Mouse (Mus musculus): ENCODE data around the gene Olfr282. TPM values are rescaled to one million over a fixed set of nuclear protein-coding genes. Genes with fewer than 3 reads are reported as not detected.

Gene Olfr282
- polyA plus RNA-seq, 1 experiment from 2014 or later = not detected

DNA sequence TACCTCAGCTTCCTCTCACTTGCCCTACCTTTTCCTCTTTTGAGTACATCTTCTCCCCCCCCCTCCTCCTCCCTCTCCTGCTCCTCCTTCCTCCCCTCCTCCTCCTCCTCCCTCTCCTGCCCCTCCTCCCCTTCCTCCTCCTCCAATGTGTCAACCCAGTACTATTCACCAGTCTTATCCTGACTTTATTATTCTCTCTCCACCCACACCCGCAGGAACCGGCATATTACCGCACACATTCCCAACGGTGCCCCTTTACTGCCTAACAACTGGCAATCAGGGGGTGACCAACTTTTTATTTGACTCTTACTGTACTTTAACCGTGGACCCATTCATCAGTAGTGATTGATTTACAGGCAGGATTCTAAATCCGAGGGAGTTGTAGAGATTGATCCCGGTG lies 5.8 kb upstream of the Olfr282 start:
- no peaks in the 10 kb centered on the region for H3K27me3 ChIP-seq (ENCODE audit: control insufficient read depth, insufficient read depth, low read length)
- H3K36me3 ChIP-seq (ENCODE audit: control insufficient read depth, insufficient read depth, low read length) = no peaks in the 10 kb centered on the region
- no peak overlapping the region for H3K9ac ChIP-seq (replicated peaks; ENCODE audit: low read depth, low read length)
- H3K4me1 ChIP-seq (ENCODE audit: control insufficient read depth, insufficient read depth, low read length) = no peaks in the 10 kb centered on the region
- no peaks in the 10 kb centered on the region for H3K9me3 ChIP-seq (ENCODE audit: control insufficient read depth, low read depth, low read length)
- WGBS = 81% methylated on average over 7 of the region's 7 CpGs
- H3K4me2 ChIP-seq (replicated peaks; ENCODE audit: low read depth, low read length) = no peak overlapping the region
- ATAC-seq (ENCODE audit: insufficient number of reproducible peaks, insufficient read depth, low FRiP score, low read depth) = no peak
- H3K27ac ChIP-seq (ENCODE audit: low read length) = no peak overlapping the region
- H3K4me3 ChIP-seq (ENCODE audit: low read depth, low read length) = no peak overlapping the region

- Histone ChIP-seq H3K9me3 (ENCODE audit: control insufficient read depth, low read depth, low read length) (no peaks in the 10 kb centered on the region), H3K9ac (replicated peaks; ENCODE audit: low read depth, low read length) (no peak overlapping the region), H3K4me1 (ENCODE audit: control insufficient read depth, insufficient read depth, low read length) (no peaks in the 10 kb centered on the region), H3K27ac (ENCODE audit: low read length) (no peak overlapping the region), H3K4me2 (replicated peaks; ENCODE audit: low read depth, low read length) (no peak overlapping the region), H3K27me3 (ENCODE audit: control insufficient read depth, insufficient read depth, low read length) (no peaks in the 10 kb centered on the region), H3K4me3 (ENCODE audit: low read depth, low read length) (no peak overlapping the region), H3K36me3 (ENCODE audit: control insufficient read depth, insufficient read depth, low read length) (no peaks in the 10 kb centered on the region)
- no peak for ATAC-seq (ENCODE audit: insufficient number of reproducible peaks, insufficient read depth, low FRiP score, low read depth)
- 77% methylated on average over 3 of the region's 3 CpGs for WGBS
Measured at GRCm38 (mm10) chr15:98444561-98444960, 13.5 kb downstream of the Olfr282 start.

- no peak overlapping the region for H3K4me2 ChIP-seq (replicated peaks; ENCODE audit: low read depth, low read length)
- H3K27ac ChIP-seq (ENCODE audit: low read length) = no peak overlapping the region
- H3K4me1 ChIP-seq (ENCODE audit: control insufficient read depth, insufficient read depth, low read length) = no peaks in the 10 kb centered on the region
- no peaks in the 10 kb centered on the region for H3K27me3 ChIP-seq (ENCODE audit: control insufficient read depth, insufficient read depth, low read length)
- WGBS = 54% methylated on average over 4 of the region's 4 CpGs
- ATAC-seq (ENCODE audit: insufficient number of reproducible peaks, insufficient read depth, low FRiP score, low read depth) = no peak
- no peaks in the 10 kb centered on the region for H3K36me3 ChIP-seq (ENCODE audit: control insufficient read depth, insufficient read depth, low read length)
- no peak overlapping the region for H3K9ac ChIP-seq (replicated peaks; ENCODE audit: low read depth, low read length)
- no peak overlapping the region for H3K4me3 ChIP-seq (ENCODE audit: low read depth, low read length)
- no peaks in the 10 kb centered on the region for H3K9me3 ChIP-seq (ENCODE audit: control insufficient read depth, low read depth, low read length)
Measured at GRCm38 (mm10) chr15:98448521-98448920, 17.5 kb downstream of the Olfr282 start.

GRCm38 (mm10) chr15:98452288-98452687 lies 21.3 kb downstream of the Olfr282 start, which contains the start of gene Olfr281:
Olfr281 (plus strand) TSS chr15:98452588.
- H3K4me1 ChIP-seq (ENCODE audit: control insufficient read depth, insufficient read depth, low read length) = no peaks in the 10 kb centered on the region
- H3K27me3 ChIP-seq (ENCODE audit: control insufficient read depth, insufficient read depth, low read length) = no peaks in the 10 kb centered on the region
- no peaks in the 10 kb centered on the region for H3K36me3 ChIP-seq (ENCODE audit: control insufficient read depth, insufficient read depth, low read length)
- 87% methylated on average over 7 of the region's 7 CpGs for WGBS
- no peak for ATAC-seq (ENCODE audit: insufficient number of reproducible peaks, insufficient read depth, low FRiP score, low read depth)
- H3K4me3 ChIP-seq (ENCODE audit: low read depth, low read length) = no peak within 1 kb of the TSS
- no peak within 1 kb of the TSS for H3K4me2 ChIP-seq (replicated peaks; ENCODE audit: low read depth, low read length)
- H3K9ac ChIP-seq (replicated peaks; ENCODE audit: low read depth, low read length) = no peak within 1 kb of the TSS
- H3K27ac ChIP-seq (ENCODE audit: low read length) = no peak within 1 kb of the TSS
- no peaks in the 10 kb centered on the region for H3K9me3 ChIP-seq (ENCODE audit: control insufficient read depth, low read depth, low read length)

GRCm38 (mm10) chr15:98469596-98469995 lies 38.6 kb downstream of the Olfr282 start, which contains the start of gene OR5BS1P:
OR5BS1P (plus strand) TSS chr15:98469896.
- WGBS = 91% methylated on average over 4 of the region's 4 CpGs
- H3K4me2 ChIP-seq (replicated peaks; ENCODE audit: low read depth, low read length) = no peak within 1 kb of the TSS
- ATAC-seq (ENCODE audit: insufficient number of reproducible peaks, insufficient read depth, low FRiP score, low read depth) = no peak
- H3K9me3 ChIP-seq (ENCODE audit: control insufficient read depth, low read depth, low read length) = no peaks in the 10 kb centered on the region
- no peak within 1 kb of the TSS for H3K4me3 ChIP-seq (ENCODE audit: low read depth, low read length)
- no peaks in the 10 kb centered on the region for H3K27me3 ChIP-seq (ENCODE audit: control insufficient read depth, insufficient read depth, low read length)
- no peaks in the 10 kb centered on the region for H3K36me3 ChIP-seq (ENCODE audit: control insufficient read depth, insufficient read depth, low read length)
- H3K9ac ChIP-seq (replicated peaks; ENCODE audit: low read depth, low read length) = no peak within 1 kb of the TSS
- no peak within 1 kb of the TSS for H3K27ac ChIP-seq (ENCODE audit: low read length)
- H3K4me1 ChIP-seq (ENCODE audit: control insufficient read depth, insufficient read depth, low read length) = no peaks in the 10 kb centered on the region

DNA sequence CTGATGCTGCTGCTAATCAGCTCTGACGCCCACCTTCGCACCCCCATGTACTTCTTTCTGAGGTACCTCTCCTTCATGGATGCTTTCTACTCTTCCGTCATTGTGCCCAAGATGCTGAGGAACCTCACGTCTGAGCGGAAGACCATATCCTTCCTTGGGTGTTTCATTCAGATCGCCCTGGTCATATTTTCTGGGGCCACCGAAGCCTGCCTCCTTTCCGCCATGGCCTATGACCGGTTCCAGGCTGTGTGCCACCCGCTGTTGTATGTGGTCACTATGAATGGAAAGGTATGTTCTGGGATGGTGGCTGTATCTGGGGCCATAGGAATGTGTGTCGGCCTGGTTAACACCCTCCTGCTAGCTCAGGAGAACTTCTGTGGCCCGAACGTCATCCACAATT lies 40.5 kb downstream of the Olfr282 start:
- H3K4me1 ChIP-seq (ENCODE audit: control insufficient read depth, insufficient read depth, low read length) = no peaks in the 10 kb centered on the region
- no peak overlapping the region for H3K4me2 ChIP-seq (replicated peaks; ENCODE audit: low read depth, low read length)
- H3K27me3 ChIP-seq (ENCODE audit: control insufficient read depth, insufficient read depth, low read length) = no peaks in the 10 kb centered on the region
- H3K36me3 ChIP-seq (ENCODE audit: control insufficient read depth, insufficient read depth, low read length) = no peaks in the 10 kb centered on the region
- no peak overlapping the region for H3K9ac ChIP-seq (replicated peaks; ENCODE audit: low read depth, low read length)
- no peaks in the 10 kb centered on the region for H3K9me3 ChIP-seq (ENCODE audit: control insufficient read depth, low read depth, low read length)
- no peak for ATAC-seq (ENCODE audit: insufficient number of reproducible peaks, insufficient read depth, low FRiP score, low read depth)
- WGBS = 89% methylated on average over 13 of the region's 13 CpGs
- no peak overlapping the region for H3K27ac ChIP-seq (ENCODE audit: low read length)
- H3K4me3 ChIP-seq (ENCODE audit: low read depth, low read length) = no peak overlapping the region

GRCm38 (mm10) chr15:98474958-98475357 lies 43.9 kb downstream of the Olfr282 start:
- H3K4me1 ChIP-seq (ENCODE audit: control insufficient read depth, insufficient read depth, low read length) = no peaks in the 10 kb centered on the region
- 80% methylated on average over 10 of the region's 10 CpGs for WGBS

DNA sequence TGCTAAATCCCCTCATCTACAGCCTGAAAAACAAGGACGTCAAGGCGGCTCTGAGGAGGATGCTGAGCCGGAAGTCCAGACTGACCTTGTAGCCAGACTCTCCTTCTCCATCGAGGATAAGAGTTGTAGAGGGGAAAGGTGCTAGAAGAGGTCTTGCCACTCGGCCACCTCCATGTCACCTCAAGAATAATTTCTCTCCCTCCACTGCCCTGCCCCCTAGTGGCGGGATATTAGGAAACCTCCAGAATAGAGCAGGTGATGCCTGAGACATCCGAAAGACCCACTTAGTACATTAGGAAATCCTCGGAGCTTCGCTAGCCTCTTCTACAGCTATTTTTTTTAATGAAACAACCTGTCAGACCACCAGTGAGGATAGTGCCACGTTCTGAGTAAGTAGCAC lies 44.4 kb downstream of the Olfr282 start:
- no peak for ATAC-seq (ENCODE audit: insufficient number of reproducible peaks, insufficient read depth, low FRiP score, low read depth)
- H3K27me3 ChIP-seq (ENCODE audit: control insufficient read depth, insufficient read depth, low read length) = no peaks in the 10 kb centered on the region
- H3K9me3 ChIP-seq (ENCODE audit: control insufficient read depth, low read depth, low read length) = no peaks in the 10 kb centered on the region
- no peaks in the 10 kb centered on the region for H3K4me1 ChIP-seq (ENCODE audit: control insufficient read depth, insufficient read depth, low read length)
- H3K4me3 ChIP-seq (ENCODE audit: low read depth, low read length) = no peak overlapping the region
- 45% methylated on average over 10 of the region's 10 CpGs for WGBS
- H3K36me3 ChIP-seq (ENCODE audit: control insufficient read depth, insufficient read depth, low read length) = no peaks in the 10 kb centered on the region
- no peak overlapping the region for H3K9ac ChIP-seq (replicated peaks; ENCODE audit: low read depth, low read length)
- no peak overlapping the region for H3K27ac ChIP-seq (ENCODE audit: low read length)
- H3K4me2 ChIP-seq (replicated peaks; ENCODE audit: low read depth, low read length) = no peak overlapping the region

More at GRCm38 (mm10) chr15:98474958-98475357, 43.9 kb downstream of the Olfr282 start:
- ATAC-seq (ENCODE audit: insufficient number of reproducible peaks, insufficient read depth, low FRiP score, low read depth) = no peak
- Histone ChIP-seq H3K27me3 (ENCODE audit: control insufficient read depth, insufficient read depth, low read length) (no peaks in the 10 kb centered on the region), H3K9me3 (ENCODE audit: control insufficient read depth, low read depth, low read length) (no peaks in the 10 kb centered on the region), H3K9ac (replicated peaks; ENCODE audit: low read depth, low read length) (no peak overlapping the region), H3K4me2 (replicated peaks; ENCODE audit: low read depth, low read length) (no peak overlapping the region), H3K36me3 (ENCODE audit: control insufficient read depth, insufficient read depth, low read length) (no peaks in the 10 kb centered on the region), H3K27ac (ENCODE audit: low read length) (no peak overlapping the region), H3K4me3 (ENCODE audit: low read depth, low read length) (no peak overlapping the region)

- Histone ChIP-seq H3K36me3 (ENCODE audit: control insufficient read depth, insufficient read depth, low read length) (no peaks in the 10 kb centered on the region), H3K27me3 (ENCODE audit: control insufficient read depth, insufficient read depth, low read length) (no peaks in the 10 kb centered on the region), H3K4me2 (replicated peaks; ENCODE audit: low read depth, low read length) (no peak overlapping the region), H3K9me3 (ENCODE audit: control insufficient read depth, low read depth, low read length) (no peaks in the 10 kb centered on the region), H3K4me1 (ENCODE audit: control insufficient read depth, insufficient read depth, low read length) (no peaks in the 10 kb centered on the region), H3K27ac (ENCODE audit: low read length) (no peak overlapping the region), H3K9ac (replicated peaks; ENCODE audit: low read depth, low read length) (no peak overlapping the region), H3K4me3 (ENCODE audit: low read depth, low read length) (no peak overlapping the region)
- 81% methylated on average over 5 of the region's 5 CpGs for WGBS
- ATAC-seq (ENCODE audit: insufficient number of reproducible peaks, insufficient read depth, low FRiP score, low read depth) = no peak
Measured at GRCm38 (mm10) chr15:98476281-98476680, 45.3 kb downstream of the Olfr282 start.
